Mouse (Mus musculus) brain, embryonic 18.5 days (tissue): ENCODE results near the gene Spata31d1b.
"Not testable (repeated sequence)": the region's sequence is repeated elsewhere in the genome, so short reads cannot be mapped to it uniquely, and the experiment has no call there.

Experiments used
- DNase-seq: peaks from one replicate; pipeline ENCODE4 v3.0.0-alpha.2; 2012; ENCODE audit warnings: low read depth, low spot score

Spata31d1b gene

DNA sequence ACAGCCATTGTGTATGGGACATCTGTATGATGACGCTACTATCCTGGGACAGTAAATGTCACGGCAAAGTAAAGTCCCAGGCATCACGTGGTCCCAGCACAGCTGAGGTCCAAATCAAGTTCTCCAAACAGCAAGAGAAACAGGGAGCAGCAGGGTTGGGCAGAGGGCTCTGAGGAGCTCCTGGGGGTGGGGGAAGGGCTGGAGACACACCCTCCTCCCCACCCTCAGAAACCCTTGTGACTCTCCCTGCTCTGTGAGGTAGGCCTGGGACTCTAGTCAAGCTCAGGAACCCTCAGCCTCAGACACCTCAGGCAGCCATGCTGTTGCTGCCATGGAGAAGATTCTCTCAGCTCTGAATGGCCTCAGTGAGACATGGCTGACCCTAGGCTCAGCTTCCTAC is at the start of gene Spata31d1b:
TSS of gene Spata31d1b (plus strand) at position 301 of the 400 bp plus-strand sequence.
- DNase-seq = not testable (repeated sequence)

DNA sequence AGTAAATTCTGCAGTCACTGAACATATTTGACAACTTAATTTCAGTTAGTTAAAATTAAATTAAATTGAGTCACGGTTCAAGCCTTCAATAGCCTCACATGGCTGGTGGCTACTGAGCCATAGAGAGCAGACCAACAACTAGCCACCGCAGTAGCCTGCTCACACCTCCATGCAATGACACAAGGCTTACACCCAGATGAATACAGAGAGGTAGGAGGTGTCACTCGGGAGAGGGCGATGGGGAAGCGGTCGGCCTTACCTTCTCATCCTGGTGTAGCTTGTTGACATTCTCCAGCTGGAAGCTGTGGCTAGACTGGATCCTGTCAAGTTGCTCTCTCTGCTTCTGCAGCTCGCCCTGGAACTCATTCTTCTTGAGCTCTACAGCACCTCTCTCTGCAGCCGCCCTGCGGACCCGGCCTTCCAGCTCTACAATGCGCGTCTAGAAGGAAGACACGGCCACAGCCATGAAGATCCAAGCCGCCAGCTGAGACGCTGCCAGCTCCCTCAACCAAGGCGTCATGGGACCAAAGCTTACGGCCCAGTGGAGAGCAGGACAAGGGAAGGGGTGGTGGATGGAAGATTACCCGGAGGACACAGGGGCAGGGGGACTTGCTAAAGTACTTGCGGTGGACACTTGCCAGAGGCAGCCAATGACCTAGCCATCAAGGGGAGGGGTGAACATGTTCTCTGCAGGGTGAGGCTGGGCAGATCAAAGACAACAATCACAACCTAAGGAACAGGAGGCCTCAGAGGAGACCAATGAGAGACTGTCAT is 48.0 kb upstream of the Spata31d1b start:
- no peak for DNase-seq

DNA sequence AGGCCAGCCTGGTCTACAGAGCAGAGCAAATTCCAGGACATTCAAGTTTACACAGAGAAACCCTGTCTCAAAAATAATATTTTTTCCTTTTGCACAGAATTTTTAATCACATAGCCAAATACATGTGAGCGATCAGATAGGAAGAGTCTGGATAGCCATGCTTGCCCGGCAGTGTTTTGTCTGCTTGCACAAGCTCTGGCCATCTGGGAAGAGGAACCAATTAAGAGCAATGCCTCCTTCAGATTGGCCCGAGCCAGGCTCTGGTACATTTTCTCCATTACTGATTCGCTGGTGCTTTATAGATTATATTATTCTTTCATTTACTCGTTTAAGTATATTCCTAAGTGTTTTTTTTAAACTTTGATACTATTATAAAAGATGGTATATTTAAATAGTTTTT is 44.3 kb upstream of the Spata31d1b start:
- DNase-seq = no peak

DNA sequence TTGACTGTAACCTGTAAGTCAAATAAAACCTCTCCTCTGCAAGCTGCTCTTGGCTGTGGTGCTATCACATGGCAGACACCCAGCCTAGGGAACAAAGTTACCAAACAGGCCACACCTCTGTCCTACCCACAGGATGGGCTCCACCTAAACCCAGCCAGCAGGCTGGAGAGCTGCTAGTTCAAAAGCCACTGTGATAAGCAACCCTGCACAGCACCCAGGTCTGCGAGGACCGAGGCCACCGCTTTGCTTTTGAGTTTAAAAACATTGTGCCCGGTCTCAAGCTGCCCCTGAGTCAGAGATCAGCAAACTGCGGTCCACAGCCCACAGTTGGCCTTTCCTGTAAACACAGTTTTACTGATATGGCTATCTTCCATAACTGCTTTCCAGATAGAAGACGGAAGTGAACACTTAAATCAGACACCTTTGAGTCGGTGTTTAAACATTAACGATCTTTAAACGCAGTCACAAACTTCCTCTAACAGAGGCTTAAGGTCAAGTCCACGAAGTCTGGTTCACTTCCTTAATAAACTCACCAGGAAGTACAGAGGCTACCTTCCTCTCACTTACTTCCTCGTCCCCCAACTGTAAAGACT is 43.5 kb upstream of the Spata31d1b start:
- DNase-seq = no peak

DNA sequence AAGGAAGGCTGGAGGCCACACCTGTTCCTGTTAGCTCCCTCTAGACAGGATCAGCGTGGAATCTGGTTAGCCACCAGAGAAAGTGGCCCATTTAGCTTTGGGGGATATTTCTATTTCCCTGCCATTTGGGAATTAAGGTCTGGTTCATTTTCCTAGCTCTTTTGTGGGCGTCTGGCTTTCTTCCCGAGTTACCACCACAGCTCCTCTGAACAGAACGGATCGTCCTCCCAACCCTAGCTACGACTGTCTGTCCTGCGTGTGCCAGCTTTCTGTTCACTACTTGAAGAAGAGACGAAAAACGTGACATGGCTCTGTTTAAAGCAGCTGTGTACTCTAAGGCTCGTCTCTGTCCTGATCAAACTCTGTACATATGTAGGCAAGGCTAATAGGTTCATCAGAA is 42.1 kb upstream of the Spata31d1b start:
- DNase-seq = no peak

DNA sequence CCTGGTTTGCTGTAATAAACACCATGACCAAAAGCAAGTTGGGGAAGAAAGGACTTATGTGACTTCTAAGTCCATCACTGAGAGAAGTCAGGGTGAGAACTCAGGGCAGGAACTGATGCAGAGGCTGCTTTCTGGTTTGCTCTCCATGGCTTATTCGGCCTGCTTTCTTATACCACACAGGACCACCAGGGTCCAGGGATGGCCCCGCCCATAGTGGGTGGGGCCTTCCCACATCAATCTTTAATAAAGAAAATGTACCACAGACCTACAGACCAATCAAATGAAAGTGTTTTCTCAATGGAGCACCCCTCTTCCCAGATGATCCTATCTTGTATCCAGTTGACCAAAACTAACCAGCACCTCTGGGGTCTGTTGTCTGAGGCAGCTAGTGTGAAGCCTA is 40.6 kb upstream of the Spata31d1b start:
- DNase-seq = no peak

GRCm38 (mm10) chr13:59672248-59672647 is 39.8 kb upstream of the Spata31d1b start:
- no peak for DNase-seq

GRCm38 (mm10) chr13:59673597-59673996 is 38.5 kb upstream of the Spata31d1b start:
- DNase-seq = no peak

- DNase-seq = no peak
These were observed 37.9 kb upstream of the Spata31d1b start for GRCm38 (mm10) chr13:59674215-59674614.

DNA sequence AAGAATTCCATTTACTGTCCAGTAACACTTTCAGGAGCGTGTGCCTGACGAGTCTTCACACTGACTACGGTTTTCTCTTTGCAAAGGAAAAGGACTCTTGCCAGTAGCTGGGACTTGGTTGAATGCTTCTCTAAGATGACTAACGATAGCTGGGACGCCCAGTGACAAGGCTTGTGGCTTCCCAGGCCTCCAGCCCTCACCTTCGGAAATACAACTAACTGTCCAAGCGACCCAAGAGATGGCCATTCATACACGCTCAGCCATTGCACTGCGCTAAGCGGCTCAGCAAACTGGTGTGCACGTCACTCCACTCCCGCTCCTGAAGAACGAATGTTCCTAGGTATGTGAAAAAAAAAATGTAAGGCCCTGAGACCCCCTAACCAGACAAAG is 37.3 kb upstream of the Spata31d1b start:
- no peak for DNase-seq

GRCm38 (mm10) chr13:59675151-59676011 is 36.7 kb upstream of the Spata31d1b start, which contains the start of gene Golm1:
Gene Golm1 (minus strand): TSS chr13:59675811.
- DNase-seq = no peak

DNA sequence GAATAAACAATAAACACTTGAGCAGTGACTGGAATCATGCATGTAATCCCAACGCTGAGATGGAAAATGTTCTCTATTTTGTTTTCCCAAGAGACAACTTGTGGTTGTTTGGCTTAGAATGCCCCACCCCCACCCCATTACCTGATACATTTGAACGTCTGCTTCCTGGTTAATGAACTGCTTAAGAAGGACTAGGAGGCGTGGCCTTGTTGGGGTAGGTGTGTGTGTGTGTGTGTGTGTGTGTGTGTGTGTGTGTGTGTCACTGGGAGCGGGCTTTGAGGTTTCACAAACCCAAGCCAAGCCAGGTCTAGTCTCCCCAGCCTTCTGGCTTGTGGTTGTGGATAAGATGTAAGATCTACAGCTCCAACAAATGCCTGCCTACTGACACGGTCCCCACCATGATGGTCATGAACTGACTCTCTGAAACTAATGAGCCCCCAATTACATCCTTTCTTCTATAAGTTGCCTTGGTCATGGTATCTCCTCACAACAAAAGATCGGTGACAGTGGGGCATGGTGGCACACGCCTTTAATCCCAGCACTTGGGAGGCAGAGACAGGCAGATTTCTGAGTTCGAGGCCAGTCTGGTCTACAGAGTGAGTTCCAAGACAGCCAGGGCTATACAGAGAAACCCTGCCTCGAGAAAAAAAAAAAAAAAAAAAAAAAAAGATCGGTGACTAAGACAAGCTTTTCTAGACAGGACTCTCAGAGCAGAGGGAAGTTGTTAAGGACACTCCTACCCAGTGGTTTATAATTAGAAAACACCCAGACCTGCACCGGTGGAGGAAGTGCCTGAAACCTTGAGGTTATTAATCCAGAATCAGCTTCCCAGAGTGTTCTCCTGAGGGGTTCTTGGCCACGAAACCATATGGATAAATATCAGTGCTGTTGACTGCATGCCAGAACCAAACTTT is 35.5 kb upstream of the Spata31d1b start:
- no peak for DNase-seq

- no peak for DNase-seq
These were observed 32.8 kb upstream of the Spata31d1b start for GRCm38 (mm10) chr13:59679306-59679705.

DNA sequence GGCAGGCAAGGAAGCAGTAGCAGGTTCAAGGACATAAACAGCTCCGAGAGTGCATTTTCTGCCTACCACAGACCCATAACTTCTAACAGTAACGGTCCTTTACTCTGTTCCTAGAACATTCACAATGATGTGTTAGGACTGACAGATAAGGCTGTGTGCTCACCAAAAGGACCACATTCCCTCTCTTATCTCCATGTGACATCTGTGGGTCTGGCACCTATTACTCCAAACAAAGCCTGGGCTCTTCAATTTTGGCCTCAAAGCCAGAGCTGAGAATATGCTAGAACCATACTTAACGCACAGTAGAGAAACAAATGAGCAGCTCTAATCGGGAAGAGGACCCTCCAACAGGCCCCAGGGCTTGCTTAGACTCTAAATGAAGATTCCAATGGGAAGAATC is 32.2 kb upstream of the Spata31d1b start:
- DNase-seq = no peak

DNA sequence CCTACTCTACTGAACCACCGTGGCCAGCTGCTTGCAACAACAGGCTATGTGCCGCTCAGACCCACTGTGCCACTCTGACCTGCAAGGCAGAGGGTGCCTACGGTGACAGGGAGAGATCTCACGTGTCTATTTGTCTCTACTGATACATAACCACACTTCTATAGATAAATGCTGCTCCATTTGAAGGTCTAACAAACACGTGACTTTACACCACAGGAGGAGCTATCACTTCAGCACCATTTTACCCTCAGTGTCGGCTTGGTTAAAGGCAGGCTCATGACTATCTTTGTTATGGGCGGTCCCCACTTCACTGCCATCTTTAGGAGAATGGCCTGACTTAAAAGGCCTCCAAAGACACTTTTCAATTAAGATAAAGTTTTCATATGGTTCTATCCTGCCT is 29.5 kb upstream of the Spata31d1b start:
- no peak for DNase-seq

GRCm38 (mm10) chr13:59685236-59685635 is 26.8 kb upstream of the Spata31d1b start:
- DNase-seq = no peak

DNA sequence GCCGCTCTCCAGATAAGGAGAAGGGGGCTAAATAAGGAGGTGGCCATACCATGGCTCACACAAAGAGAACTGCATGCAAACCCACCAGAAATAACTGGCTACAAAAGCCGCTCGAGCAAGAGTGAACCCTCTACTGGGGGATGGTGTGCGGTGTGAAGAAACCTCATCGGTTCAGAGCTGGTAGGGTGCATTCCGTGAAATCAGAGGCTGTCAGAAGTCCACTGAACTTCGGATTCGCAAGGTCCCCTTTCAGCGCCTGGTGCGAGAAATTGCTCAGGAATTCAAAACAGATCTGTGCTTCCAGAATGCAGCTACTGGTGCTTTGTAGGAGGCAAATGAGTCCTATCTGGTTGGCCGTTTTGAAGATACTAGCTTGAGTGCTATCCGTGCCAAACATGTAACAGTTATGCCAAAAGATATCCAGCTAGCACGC is 23.7 kb upstream of the Spata31d1b start:
- no peak for DNase-seq

- DNase-seq = no peak
These were observed 22.8 kb upstream of the Spata31d1b start for GRCm38 (mm10) chr13:59689313-59689712.

- no peak for DNase-seq
These were observed 22.2 kb upstream of the Spata31d1b start for GRCm38 (mm10) chr13:59689843-59690242.

DNA sequence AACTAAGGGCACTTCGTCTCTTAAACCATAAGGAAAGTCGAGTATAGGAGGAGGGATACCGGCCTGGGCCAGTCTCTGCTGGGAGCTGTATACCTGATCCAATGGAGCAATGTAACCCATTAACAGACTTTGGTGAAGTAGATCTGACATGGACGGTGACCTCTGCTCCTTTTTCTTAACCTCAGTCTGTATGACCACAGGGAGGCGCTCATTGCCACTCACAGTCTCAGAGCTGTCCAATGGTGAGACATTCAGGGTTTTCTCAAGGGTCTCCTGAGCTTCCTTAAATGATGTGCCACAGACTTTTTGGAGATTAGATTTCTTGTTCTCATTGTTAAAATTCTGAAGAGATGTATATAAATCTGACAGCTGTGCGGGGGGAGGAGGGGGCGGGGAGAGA is 21.5 kb upstream of the Spata31d1b start:
- no peak for DNase-seq

- DNase-seq = no peak
These were observed 20.6 kb upstream of the Spata31d1b start for GRCm38 (mm10) chr13:59691478-59691877.
